Mouse (Mus musculus) ES-E14 (cell line): Measurements from ENCODE around the gene Nek8. TPM values are rescaled to one million over a fixed set of nuclear protein-coding genes. Genes with fewer than 3 reads are reported as not detected.
A peak's percentile ranks its signal among the peaks of the same experiment; 100 is the strongest.

ENCODE experiments used
- DNase-seq: peaks from one replicate; pipeline ENCODE4 v3.0.0-alpha.2; 2013; ENCODE audit warnings: low read depth, low spot score
- H3K27ac ChIP-seq: 2 replicates; pipeline ENCODE4 v1.5.1; 2012; ENCODE audit warnings: low read depth, mild to moderate bottlenecking, low read length, moderate library complexity, mixed read lengths; ENCODE audit not compliant: poor library complexity, insufficient read depth, severe bottlenecking
- H3K36me3 ChIP-seq: 2 replicates; pipeline ENCODE4 v1.6.1; 2012; ENCODE audit warnings: mild to moderate bottlenecking, low read length, moderate library complexity, mixed read lengths; ENCODE audit not compliant: control insufficient read depth, poor library complexity, insufficient read depth, severe bottlenecking
- H3K4me1 ChIP-seq, 2 experiments: fragments of 150-350 bp in 1 of 2; sonication (generic) in 1 of 2; 2 replicates each; pipeline ENCODE4 v1.6.1; 2012; ENCODE audit warnings: low read length in 2 of 2, mild to moderate bottlenecking in 1 of 2, mixed read lengths in 1 of 2; ENCODE audit not compliant: control insufficient read depth in 2 of 2, insufficient read depth in 2 of 2, poor library complexity in 1 of 2
- H3K4me3 ChIP-seq, 2 experiments: fragments of 150-350 bp in 1 of 2; sonication (generic) in 1 of 2; 2 replicates each; pipeline ENCODE4 v1.5.1; 2012; ENCODE audit warnings: low read length in 2 of 2, low read depth in 1 of 2, mild to moderate bottlenecking in 1 of 2, mixed read lengths in 1 of 2; ENCODE audit not compliant: insufficient read depth in 1 of 2, poor library complexity in 1 of 2, severe bottlenecking in 1 of 2
- H3K9ac ChIP-seq: 2 replicates; pipeline ENCODE4 v1.6.1; 2012; ENCODE audit warnings: low read depth, mild to moderate bottlenecking, low read length, mixed read lengths; ENCODE audit not compliant: poor library complexity, insufficient read depth, severe bottlenecking
- H3K9me3 ChIP-seq: fragments of 150-350 bp; sonication (generic); 2 replicates; pipeline ENCODE4 v1.6.1; 2012; ENCODE audit warnings: low read depth, mild to moderate bottlenecking, low read length; ENCODE audit not compliant: control insufficient read depth, insufficient read depth
- CHD2 ChIP-seq: IDR thresholded peaks from 2 replicates; pipeline ENCODE4 v1.6.1; 2014; ENCODE audit warnings: mild to moderate bottlenecking, low read depth, low read length, inconsistent platforms
- HCFC1 ChIP-seq: IDR thresholded peaks from 2 replicates; pipeline ENCODE4 v1.6.1; 2012; ENCODE audit warnings: low read length, inconsistent platforms, borderline replicate concordance; ENCODE audit not compliant: insufficient read depth
- MAFK ChIP-seq: IDR thresholded peaks from 2 replicates; pipeline ENCODE4 v1.6.1; 2014; ENCODE audit warnings: mild to moderate bottlenecking, low read depth, low read length, inconsistent platforms; ENCODE audit not compliant: insufficient read depth
- ZC3H11A ChIP-seq: IDR thresholded peaks from 2 replicates; pipeline ENCODE4 v1.6.1; 2012; ENCODE audit warnings: low read depth, mild to moderate bottlenecking, inconsistent platforms, low read length, borderline replicate concordance
- ZNF384 ChIP-seq: IDR thresholded peaks from 2 replicates; pipeline ENCODE4 v1.6.1; 2012; ENCODE audit warnings: low read depth, low read length, inconsistent platforms
- in situ Hi-C, 2 experiments: fragments of 600-800 bp; cut with MboI; formaldehyde crosslinking; loops; one replicate each; pipeline ENCODE4 v1.15.1; 2025; ENCODE audit warnings: low sequenced_read_pairs in 2 of 2, inconsistent platforms in 1 of 2; ENCODE audit not compliant: unreplicated experiment in 2 of 2
- total RNA-seq: library from RNA; depleted of rRNA; stranded (reverse); fragments of 300-350 nt; gene quantifications from 2 replicates; pipeline ENCODE4 v1.2.3, GENCODE M21; 2012

Gene Nek8
- total RNA-seq, 1 experiment: 15.3 TPM

- Histone ChIP-seq H3K27ac (no peak overlapping the region), H3K4me1 (peaks cover 0 to 35% of the 10 kb centered on the region in 2 experiments; a peak in 2 of 4 replicates), H3K9ac (no peak overlapping the region)
These were observed 15.3 kb downstream of the Nek8 start for GRCm38 (mm10) chr11:78161169-78161568.

GRCm38 (mm10) chr11:78160675-78161074 is 15.8 kb downstream of the Nek8 start:
- no peak for DNase-seq
- in situ Hi-C loops: no loop called here
- no peaks in the 10 kb centered on the region for H3K9me3 ChIP-seq

More at GRCm38 (mm10) chr11:78161169-78161568, 15.3 kb downstream of the Nek8 start:
- Histone ChIP-seq H3K9me3 (no peaks in the 10 kb centered on the region), H3K36me3 (peaks cover 54% of the 10 kb centered on the region), H3K4me3 (no peak overlapping the region)
- no peak for TF ChIP-seq CHD2
- TF ChIP-seq MAFK: no peak
- TF ChIP-seq HCFC1: no peak
- TF ChIP-seq ZNF384: no peak
- TF ChIP-seq ZC3H11A: no peak
- in situ Hi-C loops: no loop called here
- DNase-seq: no peak

DNA sequence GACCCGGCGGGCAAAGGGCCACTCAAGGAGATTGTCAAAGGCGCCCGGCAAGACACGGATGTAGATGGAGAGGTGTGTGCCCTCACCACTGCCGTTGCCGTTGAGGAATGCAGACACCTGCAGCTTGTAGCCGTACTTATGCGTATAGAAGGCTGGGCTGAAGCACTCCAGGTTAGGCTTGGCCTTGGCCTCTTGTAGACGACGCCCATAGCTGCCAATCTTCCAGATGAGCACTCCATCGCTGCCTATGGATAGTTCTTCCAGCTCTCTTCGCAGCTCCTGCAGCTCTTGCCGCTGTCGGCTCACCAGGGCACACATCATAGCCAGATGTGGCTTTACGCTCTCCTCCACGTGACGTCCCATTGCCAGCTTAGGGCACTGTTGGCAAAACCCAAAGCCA is 16.3 kb downstream of the Nek8 start:
- peaks cover 0 to 33% of the 10 kb centered on the region in 2 experiments; a peak in 1 of 4 replicates for H3K4me1 ChIP-seq
- peaks cover 54% of the 10 kb centered on the region for H3K36me3 ChIP-seq
- no peak for TF ChIP-seq ZC3H11A
- no peak for TF ChIP-seq CHD2
- no peak for TF ChIP-seq ZNF384
- no peak for TF ChIP-seq HCFC1
- no peak for TF ChIP-seq MAFK
- H3K9ac ChIP-seq: 0 out of 2 replicates have a peak overlapping the region, but pooled peaks have one; percentile 0
- 0 out of 4 replicates have a peak overlapping the region, but pooled peaks of 1 of the 2 experiments have one; percentile 8 for H3K4me3 ChIP-seq
- H3K9me3 ChIP-seq: no peaks in the 10 kb centered on the region
- in situ Hi-C loops: no loop called here
- DNase-seq: no peak
- H3K27ac ChIP-seq: no peak overlapping the region

More at GRCm38 (mm10) chr11:78160675-78161074, 15.8 kb downstream of the Nek8 start:
- Histone ChIP-seq H3K4me3 (no peak overlapping the region), H3K9ac (no peak overlapping the region), H3K4me1 (peaks cover 0 to 33% of the 10 kb centered on the region in 2 experiments; a peak in 1 of 4 replicates), H3K36me3 (peaks cover 54% of the 10 kb centered on the region), H3K27ac (no peak overlapping the region)
- TF ChIP-seq ZNF384 (no peak), ZC3H11A (no peak), CHD2 (no peak), MAFK (no peak), HCFC1 (no peak)

DNA sequence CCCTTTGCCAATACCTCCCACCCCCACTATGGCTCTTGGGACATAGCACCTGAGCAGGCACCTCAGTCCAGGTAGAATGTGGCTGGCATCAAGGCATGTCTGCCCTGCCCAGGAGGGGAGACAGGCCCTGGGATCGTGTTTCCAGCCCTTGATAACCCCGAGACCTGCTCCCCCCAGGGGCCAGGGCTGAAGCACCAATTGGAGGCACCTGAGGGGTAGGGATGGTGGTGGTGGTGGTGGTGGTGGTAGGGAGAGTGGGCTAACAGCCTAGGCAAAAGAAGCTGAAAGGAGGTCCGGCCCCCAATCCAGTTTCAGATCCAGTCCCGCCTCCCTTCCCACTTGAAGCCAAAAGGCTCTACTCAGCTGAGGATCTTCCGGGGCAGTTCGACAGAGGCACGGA is 16.9 kb downstream of the Nek8 start:
- Histone ChIP-seq H3K4me1 (peaks cover 0 to 34% of the 10 kb centered on the region in 2 experiments; a peak in 1 of 4 replicates), H3K4me3 (no peak overlapping the region), H3K9ac (no peak overlapping the region), H3K27ac (no peak overlapping the region), H3K9me3 (no peaks in the 10 kb centered on the region), H3K36me3 (peaks cover 60% of the 10 kb centered on the region)
- no peak for DNase-seq
- in situ Hi-C loops: no loop called here
- TF ChIP-seq HCFC1 (no peak), ZC3H11A (no peak), MAFK (no peak), ZNF384 (no peak), CHD2 (no peak)

GRCm38 (mm10) chr11:78159096-78159495 is 17.4 kb downstream of the Nek8 start:
- Histone ChIP-seq H3K36me3 (peaks cover 64% of the 10 kb centered on the region), H3K9ac (no peak overlapping the region), H3K4me3 (no peak overlapping the region), H3K9me3 (no peaks in the 10 kb centered on the region), H3K27ac (no peak overlapping the region), H3K4me1 (peaks cover 0 to 36% of the 10 kb centered on the region in 2 experiments; a peak in 1 of 4 replicates)
- in situ Hi-C loops: no loop called here
- DNase-seq: no peak
- TF ChIP-seq ZC3H11A (peak; percentile 71; the same call in 1 of the 2 replicates), MAFK (no peak), ZNF384 (peak; percentile 60; the same call in 1 of the 2 replicates), HCFC1 (no peak), CHD2 (no peak)
